Mouse (Mus musculus) liver, adult (tissue): Measurements from ENCODE around the gene Slc30a4.

Experiments
- GATA4 ChIP-seq: IDR thresholded peaks from 2 replicates; pipeline ENCODE4 v1.6.1; 2014; ENCODE audit warnings: mild to moderate bottlenecking, low read length; ENCODE audit not compliant: insufficient replicate concordance

The Slc30a4 gene

DNA sequence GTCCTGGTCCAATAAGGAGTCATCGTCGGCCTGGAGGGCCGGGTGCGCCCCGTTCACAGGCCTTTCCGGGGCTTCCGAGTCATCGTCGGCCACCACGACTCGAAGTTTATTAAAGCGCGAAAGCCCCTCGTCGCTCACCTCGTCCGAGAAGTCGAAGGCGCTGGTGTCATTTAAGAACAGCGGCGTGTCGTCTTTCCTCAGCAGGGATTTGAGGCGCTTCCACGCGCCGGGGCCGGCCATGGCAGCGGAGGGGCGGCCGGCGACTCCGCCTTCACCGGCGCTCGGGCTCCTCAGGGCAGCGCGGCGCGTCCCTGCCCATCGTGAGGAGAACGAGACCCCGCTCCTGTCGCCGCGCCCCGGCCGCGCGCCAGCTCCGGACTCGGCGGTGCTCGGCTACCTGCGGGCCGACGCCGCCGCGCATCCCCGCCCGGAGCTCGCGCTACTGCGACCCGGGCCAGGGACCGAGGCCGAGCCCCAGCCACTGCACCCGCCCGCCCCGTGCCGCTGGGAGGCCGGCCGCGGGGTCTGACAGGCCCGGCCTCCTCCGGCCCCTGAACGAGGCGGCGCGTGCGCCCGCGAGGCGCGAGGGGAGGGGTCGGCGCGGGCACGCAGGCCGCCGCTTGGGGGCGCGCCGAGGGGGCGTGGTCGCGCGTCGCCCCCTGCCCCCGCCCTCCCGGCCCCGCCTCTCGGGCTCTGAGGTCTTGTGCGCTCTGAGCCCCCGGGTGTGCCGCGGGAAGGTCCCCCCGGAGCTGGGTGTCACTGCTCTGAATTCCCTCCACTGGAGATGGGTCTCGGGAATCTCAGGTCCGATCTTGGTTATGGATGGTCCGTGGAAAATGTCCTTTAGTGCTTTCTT lies at the start of gene Slc30a4:
Slc30a4 (minus strand) TSS at position 483 of the 856 bp plus-strand sequence.
- TF ChIP-seq GATA4 = no peak

DNA sequence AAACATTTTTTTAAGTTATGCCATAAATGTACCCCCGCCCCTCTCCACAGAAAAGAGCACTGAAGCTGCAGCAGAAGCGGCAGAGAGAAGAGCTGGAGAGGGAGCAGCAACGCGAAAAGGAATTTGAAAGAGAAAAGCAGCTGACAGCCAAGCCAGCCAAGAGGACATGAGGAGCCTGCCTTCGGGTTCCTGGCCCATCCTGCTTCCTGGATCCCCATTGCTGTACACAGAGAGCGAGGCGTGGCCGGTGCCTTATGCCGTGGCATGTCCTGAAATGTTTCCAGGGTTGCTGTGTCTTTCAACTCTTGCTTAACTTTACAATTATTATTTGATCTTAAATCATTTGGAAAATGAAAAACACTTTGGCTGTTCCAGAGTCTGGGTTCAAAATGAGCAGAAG lies 44.0 kb upstream of the Slc30a4 start:
- TF ChIP-seq GATA4 = no peak

GRCm38 (mm10) chr2:122739023-122739422 lies 36.6 kb upstream of the Slc30a4 start:
- no peak for TF ChIP-seq GATA4

GRCm38 (mm10) chr2:122737894-122738830 lies 35.7 kb upstream of the Slc30a4 start, which contains the start of gene Bloc1s6:
TSS of gene Bloc1s6 (plus strand) at chr2:122738503.
- no peak for TF ChIP-seq GATA4

DNA sequence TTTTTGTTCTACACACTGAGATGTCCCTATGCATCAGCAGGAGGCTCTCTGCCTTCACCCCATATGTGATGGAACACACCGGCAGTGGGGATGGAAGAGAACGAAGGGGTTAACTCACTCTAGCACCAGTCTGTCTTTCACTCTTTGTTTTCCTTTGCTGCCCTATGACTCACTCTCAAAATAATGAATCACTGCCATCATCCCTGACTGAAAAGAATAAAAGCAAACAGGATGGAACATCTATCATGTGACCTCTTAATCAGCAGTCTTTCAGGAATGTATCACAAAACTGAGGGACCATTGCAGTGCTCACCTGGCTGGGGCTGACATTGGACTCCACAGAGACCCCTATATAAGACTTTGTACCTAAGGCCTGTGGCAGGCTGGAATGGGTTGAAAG lies 29.0 kb upstream of the Slc30a4 start:
- no peak for TF ChIP-seq GATA4

- TF ChIP-seq GATA4 = no peak
These were observed 23.1 kb upstream of the Slc30a4 start for GRCm38 (mm10) chr2:122725604-122726003.

DNA sequence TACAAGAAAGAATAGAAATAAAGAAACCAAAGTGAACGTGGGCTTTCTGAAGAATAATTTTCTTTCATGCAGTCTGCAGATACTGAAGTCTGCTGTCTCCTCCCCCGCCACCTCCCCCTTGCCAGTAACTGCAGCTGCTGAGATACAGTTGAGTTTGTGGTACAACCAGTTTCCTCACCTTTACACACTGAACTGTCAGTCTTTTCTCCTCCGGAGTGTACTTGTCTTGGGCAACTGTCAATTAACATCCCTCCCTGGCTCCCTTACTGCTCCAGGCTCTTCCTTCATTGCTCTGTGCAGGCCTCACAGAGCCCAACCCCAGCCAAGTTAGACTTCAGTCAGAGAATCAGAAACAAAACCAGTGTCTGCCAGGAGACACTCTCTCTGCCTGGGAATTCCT lies 18.1 kb upstream of the Slc30a4 start:
- TF ChIP-seq GATA4 = no peak

DNA sequence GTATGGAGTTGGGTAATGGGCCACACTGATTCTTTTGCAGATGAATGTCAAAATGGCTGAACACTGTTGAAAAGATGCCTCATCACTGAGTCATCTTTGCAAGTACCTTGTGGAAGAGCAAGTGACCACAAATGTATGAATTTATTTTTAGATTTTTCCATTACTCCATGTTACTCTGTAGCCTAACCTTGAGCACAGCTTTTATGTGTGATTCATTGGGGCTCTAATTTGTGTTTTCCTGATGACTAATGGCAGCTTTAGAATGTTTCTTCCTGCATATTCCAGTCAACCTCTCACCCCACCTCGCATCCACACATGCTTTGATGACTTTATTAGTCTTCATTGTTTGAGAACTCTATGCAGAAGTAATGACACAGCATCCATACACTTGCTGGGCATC lies 16.8 kb upstream of the Slc30a4 start:
- no peak for TF ChIP-seq GATA4

GRCm38 (mm10) chr2:122716301-122716842 lies 13.9 kb upstream of the Slc30a4 start:
- TF ChIP-seq GATA4 = no peak

- no peak for TF ChIP-seq GATA4
These were observed 12.8 kb upstream of the Slc30a4 start for GRCm38 (mm10) chr2:122715148-122715692.

GRCm38 (mm10) chr2:122712848-122713247 lies 10.4 kb upstream of the Slc30a4 start:
- TF ChIP-seq GATA4 = no peak

DNA sequence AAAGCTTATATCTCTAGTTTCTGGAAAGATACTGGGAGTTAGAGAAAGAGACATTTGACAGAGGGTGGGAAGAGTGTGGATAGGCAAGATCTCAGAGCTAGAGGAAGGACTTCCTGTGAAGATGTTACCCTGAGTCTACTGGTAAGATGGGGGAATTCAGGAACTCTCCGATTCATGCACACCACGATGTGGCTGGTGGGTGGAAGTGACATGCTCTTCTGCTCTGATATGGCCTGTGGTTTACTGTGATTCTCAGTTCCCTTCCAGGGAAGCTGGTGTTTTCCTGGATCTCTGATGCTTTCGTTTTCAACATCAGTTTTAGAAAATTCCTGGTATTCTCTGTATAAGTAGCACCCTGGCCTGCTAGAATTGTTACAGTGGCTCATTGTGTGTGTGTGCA lies 9.4 kb upstream of the Slc30a4 start:
- TF ChIP-seq GATA4 = no peak

GRCm38 (mm10) chr2:122709156-122709555 lies 6.7 kb upstream of the Slc30a4 start:
- TF ChIP-seq GATA4 = no peak

- no peak for TF ChIP-seq GATA4
These were observed 5.6 kb upstream of the Slc30a4 start for GRCm38 (mm10) chr2:122708080-122708479.

GRCm38 (mm10) chr2:122704572-122704971 lies 2.1 kb upstream of the Slc30a4 start:
- TF ChIP-seq GATA4 = no peak
